Mouse (Mus musculus): ENCODE measurements around the gene Gse1. TPM values are rescaled to one million over a fixed set of nuclear protein-coding genes. Genes with fewer than 3 reads are reported as not detected.

Gse1 gene
- polyA plus RNA-seq, 1 experiment from 2014 or later = 6.8 TPM

- Histone ChIP-seq H3K4me2 (no peak overlapping the region), H3K27ac (no peak overlapping the region), H3K4me3 (no peak overlapping the region), H3K27me3 (no peaks in the 10 kb centered on the region), H3K9me3 (no peaks in the 10 kb centered on the region), H3K36me3 (no peaks in the 10 kb centered on the region), H3K4me1 (peaks cover 86% of the 10 kb centered on the region), H3K9ac (no peak overlapping the region)
- no peak for ATAC-seq (ENCODE audit: insufficient number of reproducible peaks, low FRiP score, low TSS enrichment, low read depth)
- 36% methylated on average over 22 of the region's 22 CpGs for WGBS
Measured at GRCm38 (mm10) chr8:120376847-120377802, 148.9 kb downstream of the Gse1 start.

GRCm38 (mm10) chr8:120377803-120378189, 149.5 kb downstream of the Gse1 start:
- WGBS = 54% methylated on average over 7 of the region's 7 CpGs
- no peaks in the 10 kb centered on the region for H3K27me3 ChIP-seq
- no peak overlapping the region for H3K27ac ChIP-seq
- no peak overlapping the region for H3K4me2 ChIP-seq
- H3K36me3 ChIP-seq = no peaks in the 10 kb centered on the region
- no peak for ATAC-seq (ENCODE audit: insufficient number of reproducible peaks, low FRiP score, low TSS enrichment, low read depth)
- no peak overlapping the region for H3K4me3 ChIP-seq
- H3K9me3 ChIP-seq = no peaks in the 10 kb centered on the region
- peaks cover 93% of the 10 kb centered on the region for H3K4me1 ChIP-seq
- no peak overlapping the region for H3K9ac ChIP-seq

- H3K9ac ChIP-seq = no peak overlapping the region
- no peaks in the 10 kb centered on the region for H3K36me3 ChIP-seq
- no peaks in the 10 kb centered on the region for H3K9me3 ChIP-seq
- H3K27ac ChIP-seq = peak overlapping the region; percentile 8; the same call in 1 of the 2 replicates
- H3K4me3 ChIP-seq = no peak overlapping the region
- WGBS = 21% methylated on average over 16 of the region's 16 CpGs
- H3K4me2 ChIP-seq = no peak overlapping the region
- H3K27me3 ChIP-seq = no peaks in the 10 kb centered on the region
- ATAC-seq (ENCODE audit: insufficient number of reproducible peaks, low FRiP score, low TSS enrichment, low read depth) = no peak
- H3K4me1 ChIP-seq = peaks cover 96% of the 10 kb centered on the region
Measured at GRCm38 (mm10) chr8:120378306-120378705, 150.1 kb downstream of the Gse1 start.

- Histone ChIP-seq H3K9ac (no peak overlapping the region), H3K4me3 (no peak overlapping the region), H3K4me2 (no peak overlapping the region), H3K36me3 (no peaks in the 10 kb centered on the region), H3K27ac (peak overlapping the region; percentile 8; the same call in 1 of the 2 replicates), H3K9me3 (no peaks in the 10 kb centered on the region), H3K4me1 (peaks cover 96% of the 10 kb centered on the region), H3K27me3 (no peaks in the 10 kb centered on the region)
- WGBS = 63% methylated on average over 3 of the region's 3 CpGs
- ATAC-seq (ENCODE audit: insufficient number of reproducible peaks, low FRiP score, low TSS enrichment, low read depth) = no peak
Measured at GRCm38 (mm10) chr8:120379015-120379414, 150.8 kb downstream of the Gse1 start.

GRCm38 (mm10) chr8:120381865-120382264, 153.6 kb downstream of the Gse1 start:
- 42% methylated on average over 4 of the region's 4 CpGs for WGBS
- H3K27me3 ChIP-seq = no peaks in the 10 kb centered on the region
- no peak overlapping the region for H3K4me3 ChIP-seq
- H3K4me1 ChIP-seq = peaks cover 72% of the 10 kb centered on the region
- peak overlapping the region; percentile 84 for H3K27ac ChIP-seq
- no peak overlapping the region for H3K9ac ChIP-seq
- ATAC-seq (ENCODE audit: insufficient number of reproducible peaks, low FRiP score, low TSS enrichment, low read depth) = no peak
- H3K4me2 ChIP-seq = no peak overlapping the region
- no peaks in the 10 kb centered on the region for H3K9me3 ChIP-seq
- no peaks in the 10 kb centered on the region for H3K36me3 ChIP-seq

- Histone ChIP-seq H3K4me2 (no peak overlapping the region), H3K36me3 (no peaks in the 10 kb centered on the region), H3K4me1 (peaks cover 64% of the 10 kb centered on the region), H3K9me3 (no peaks in the 10 kb centered on the region), H3K27me3 (no peaks in the 10 kb centered on the region), H3K4me3 (no peak overlapping the region), H3K9ac (no peak overlapping the region), H3K27ac (peak overlapping the region; percentile 84)
- peak; percentile 81 for ATAC-seq (ENCODE audit: insufficient number of reproducible peaks, low FRiP score, low TSS enrichment, low read depth)
- WGBS = 39% methylated on average over 19 of the region's 19 CpGs
Measured at GRCm38 (mm10) chr8:120382436-120383203, 154.4 kb downstream of the Gse1 start.

GRCm38 (mm10) chr8:120383204-120383560, 154.9 kb downstream of the Gse1 start:
- peak overlapping the region; percentile 84 for H3K27ac ChIP-seq
- H3K4me1 ChIP-seq = peaks cover 59% of the 10 kb centered on the region
- no peak overlapping the region for H3K4me3 ChIP-seq
- H3K27me3 ChIP-seq = no peaks in the 10 kb centered on the region
- no peak overlapping the region for H3K9ac ChIP-seq
- no peaks in the 10 kb centered on the region for H3K9me3 ChIP-seq
- no peaks in the 10 kb centered on the region for H3K36me3 ChIP-seq
- WGBS = 64% methylated on average over 6 of the region's 6 CpGs
- H3K4me2 ChIP-seq = no peak overlapping the region
- ATAC-seq (ENCODE audit: insufficient number of reproducible peaks, low FRiP score, low TSS enrichment, low read depth) = no peak

GRCm38 (mm10) chr8:120383713-120384112, 155.5 kb downstream of the Gse1 start:
- Histone ChIP-seq H3K36me3 (no peaks in the 10 kb centered on the region), H3K4me1 (peaks cover 57% of the 10 kb centered on the region), H3K27ac (peak overlapping the region; percentile 84; the same call in 1 of the 2 replicates), H3K9ac (no peak overlapping the region), H3K4me2 (no peak overlapping the region), H3K9me3 (no peaks in the 10 kb centered on the region), H3K27me3 (no peaks in the 10 kb centered on the region), H3K4me3 (no peak overlapping the region)
- no peak for ATAC-seq (ENCODE audit: insufficient number of reproducible peaks, low FRiP score, low TSS enrichment, low read depth)
- WGBS = 44% methylated on average over 6 of the region's 6 CpGs

- H3K4me1 ChIP-seq = peaks cover 47% of the 10 kb centered on the region
- no peak for ATAC-seq (ENCODE audit: insufficient number of reproducible peaks, low FRiP score, low TSS enrichment, low read depth)
- no peak overlapping the region for H3K4me3 ChIP-seq
- no peak overlapping the region for H3K4me2 ChIP-seq
- no peaks in the 10 kb centered on the region for H3K9me3 ChIP-seq
- no peak overlapping the region for H3K9ac ChIP-seq
- H3K27ac ChIP-seq = no peak overlapping the region
- H3K27me3 ChIP-seq = no peaks in the 10 kb centered on the region
- no peaks in the 10 kb centered on the region for H3K36me3 ChIP-seq
Measured at GRCm38 (mm10) chr8:120384745-120385144, 156.5 kb downstream of the Gse1 start.

GRCm38 (mm10) chr8:120388246-120388645, 160.0 kb downstream of the Gse1 start:
- Histone ChIP-seq H3K27ac (no peak overlapping the region), H3K4me1 (peaks cover 40% of the 10 kb centered on the region), H3K9me3 (no peaks in the 10 kb centered on the region), H3K4me2 (no peak overlapping the region), H3K36me3 (no peaks in the 10 kb centered on the region), H3K9ac (no peak overlapping the region), H3K4me3 (no peak overlapping the region), H3K27me3 (no peaks in the 10 kb centered on the region; the same call in 1 of the 2 replicates)
- 87% methylated on average over 6 of the region's 6 CpGs for WGBS
- ATAC-seq (ENCODE audit: insufficient number of reproducible peaks, low FRiP score, low TSS enrichment, low read depth) = no peak

- no peak overlapping the region for H3K4me3 ChIP-seq
- H3K9ac ChIP-seq = no peak overlapping the region
- 90% methylated on average over 7 of the region's 7 CpGs for WGBS
- H3K36me3 ChIP-seq = no peaks in the 10 kb centered on the region
- no peak overlapping the region for H3K27ac ChIP-seq
- no peak for ATAC-seq (ENCODE audit: insufficient number of reproducible peaks, low FRiP score, low TSS enrichment, low read depth)
- no peaks in the 10 kb centered on the region for H3K9me3 ChIP-seq
- no peak overlapping the region for H3K4me2 ChIP-seq
- peaks cover 46% of the 10 kb centered on the region for H3K4me1 ChIP-seq
- H3K27me3 ChIP-seq = no peaks in the 10 kb centered on the region; the same call in 1 of the 2 replicates
Measured at GRCm38 (mm10) chr8:120390598-120390997, 162.3 kb downstream of the Gse1 start.

- 23% methylated on average over 21 of the region's 21 CpGs for WGBS
- Histone ChIP-seq H3K9me3 (no peaks in the 10 kb centered on the region), H3K36me3 (no peaks in the 10 kb centered on the region), H3K27me3 (no peaks in the 10 kb centered on the region; the same call in 1 of the 2 replicates), H3K4me1 (peaks cover 42% of the 10 kb centered on the region), H3K9ac (no peak overlapping the region), H3K4me3 (no peak overlapping the region), H3K4me2 (no peak overlapping the region), H3K27ac (no peak overlapping the region)
- no peak for ATAC-seq (ENCODE audit: insufficient number of reproducible peaks, low FRiP score, low TSS enrichment, low read depth)
Measured at GRCm38 (mm10) chr8:120391856-120392255, 163.6 kb downstream of the Gse1 start.

Measured in limb, embryonic 15.5 days (tissue).